Mouse (Mus musculus): ENCODE data around the gene Ctnnb1. TPM values are rescaled to one million over a fixed set of nuclear protein-coding genes. Genes with fewer than 3 reads are reported as not detected.
A peak's percentile ranks its signal among the peaks of the same experiment; 100 is the strongest.

Gene Ctnnb1
- polyA plus RNA-seq, 1 experiment from 2014 or later: 470 TPM

DNA sequence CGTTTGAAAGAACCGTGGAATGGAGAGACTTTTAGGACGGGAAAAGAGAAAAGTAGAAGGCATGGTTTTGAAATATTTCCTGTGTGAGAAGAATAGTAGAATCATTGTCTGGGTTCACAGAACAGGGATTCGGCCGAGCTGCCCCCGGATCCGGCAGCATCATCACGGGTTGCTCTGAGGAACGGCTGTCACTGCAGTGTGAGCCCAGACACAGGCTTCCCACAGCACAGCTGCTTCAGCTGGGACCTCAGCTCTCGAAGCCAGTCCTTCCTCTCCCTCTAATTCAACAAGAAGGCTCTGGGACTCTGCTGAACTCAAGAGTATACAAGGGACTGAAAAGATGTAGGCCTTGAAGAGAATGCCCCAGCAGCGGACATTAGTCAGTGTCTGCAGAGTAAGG lies 69.7 kb downstream of the Ctnnb1 start:
- no peak for DNase-seq (ENCODE audit: low spot score)
- ATAC-seq (replicated peaks; ENCODE audit: low FRiP score, low read depth): no peak
- Histone ChIP-seq H3K36me3 (ENCODE audit: insufficient read depth, low read length) (no peaks in the 10 kb centered on the region), H3K4me2 (ENCODE audit: low read length) (no peak overlapping the region), H3K27ac (no peak overlapping the region), H3K4me1 (replicated peaks; ENCODE audit: insufficient read depth, low read length) (peaks cover 30% of the 10 kb centered on the region), H3K4me3 (replicated peaks; ENCODE audit: low read depth, low read length) (no peak overlapping the region), H3K9me3 (replicated peaks; ENCODE audit: low read length) (no peaks in the 10 kb centered on the region), H3K27me3 (ENCODE audit: insufficient read depth, low read length) (no peaks in the 10 kb centered on the region), H3K9ac (ENCODE audit: low read depth, low read length) (no peak overlapping the region)
- TF ChIP-seq CTCF (IDR thresholded peaks at IDR 0.05; ENCODE audit: low read depth): no peak
- WGBS: 53% methylated on average over 11 of the region's 11 CpGs

DNA sequence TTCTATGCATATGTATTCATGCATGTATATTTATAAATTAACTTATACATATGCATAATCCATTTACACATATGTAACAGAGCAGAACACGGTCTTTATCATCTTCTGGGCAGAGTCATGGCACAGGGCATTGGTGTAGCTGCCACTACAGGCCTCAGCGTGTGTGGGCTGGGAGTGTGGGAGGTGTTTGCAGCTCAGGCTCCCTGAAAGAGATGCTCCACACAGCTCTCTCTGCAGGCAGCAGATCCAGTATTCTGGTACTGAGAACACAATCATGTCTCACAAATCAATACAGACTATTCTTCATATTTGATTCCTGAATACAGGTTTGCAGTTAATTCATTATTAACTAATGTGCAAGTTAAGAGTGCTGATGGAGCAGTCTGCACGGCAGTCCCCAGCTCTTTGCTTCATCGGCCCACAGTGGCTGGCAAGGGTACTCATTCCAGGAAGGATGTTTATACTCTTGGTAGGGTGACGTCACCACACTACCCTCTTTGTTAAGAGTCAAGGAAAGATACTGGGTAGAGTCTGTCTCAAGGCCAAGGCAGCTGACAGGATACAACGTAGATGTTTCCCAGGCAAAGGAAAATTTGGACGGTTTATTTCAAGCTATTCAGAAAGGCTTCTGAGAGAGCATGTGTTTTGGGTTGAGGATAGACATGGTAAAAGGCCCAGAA lies 71.8 kb downstream of the Ctnnb1 start:
- Histone ChIP-seq H3K27me3 (ENCODE audit: insufficient read depth, low read length) (no peaks in the 10 kb centered on the region), H3K4me3 (replicated peaks; ENCODE audit: low read depth, low read length) (no peak overlapping the region), H3K4me2 (ENCODE audit: low read length) (no peak overlapping the region), H3K36me3 (ENCODE audit: insufficient read depth, low read length) (no peaks in the 10 kb centered on the region), H3K27ac (peak overlapping the region; percentile 42; the same call in 1 of the 2 replicates), H3K9me3 (replicated peaks; ENCODE audit: low read length) (no peaks in the 10 kb centered on the region), H3K4me1 (replicated peaks; ENCODE audit: insufficient read depth, low read length) (peaks cover 17% of the 10 kb centered on the region), H3K9ac (ENCODE audit: low read depth, low read length) (no peak overlapping the region)
- DNase-seq (ENCODE audit: low spot score) (peak; percentile 48), ATAC-seq (replicated peaks; ENCODE audit: low FRiP score, low read depth) (peak; percentile 77)
- TF ChIP-seq CTCF (IDR thresholded peaks at IDR 0.05; ENCODE audit: low read depth): no peak
- WGBS: 54% methylated on average over 7 of the region's 7 CpGs

- H3K4me2 ChIP-seq (ENCODE audit: low read length): no peak overlapping the region
- H3K9ac ChIP-seq (ENCODE audit: low read depth, low read length): 0 out of 2 replicates have a peak overlapping the region, but pooled peaks have one; percentile 5
- peaks cover 17% of the 10 kb centered on the region for H3K4me1 ChIP-seq (replicated peaks; ENCODE audit: insufficient read depth, low read length)
- no peak overlapping the region for H3K4me3 ChIP-seq (replicated peaks; ENCODE audit: low read depth, low read length)
- ATAC-seq (replicated peaks; ENCODE audit: low FRiP score, low read depth) (no peak), DNase-seq (ENCODE audit: low spot score) (peak; percentile 69)
- no peaks in the 10 kb centered on the region for H3K9me3 ChIP-seq (replicated peaks; ENCODE audit: low read length)
- H3K27ac ChIP-seq: no peak overlapping the region; the same call in 1 of the 2 replicates
- no peaks in the 10 kb centered on the region for H3K27me3 ChIP-seq (ENCODE audit: insufficient read depth, low read length)
- no peak for TF ChIP-seq CTCF (IDR thresholded peaks at IDR 0.05; ENCODE audit: low read depth)
- H3K36me3 ChIP-seq (ENCODE audit: insufficient read depth, low read length): no peaks in the 10 kb centered on the region
- WGBS: 51% methylated on average over 15 of the region's 15 CpGs
Observed at GRCm38 (mm10) chr9:121001681-121002540, 72.9 kb downstream of the Ctnnb1 start.

DNA sequence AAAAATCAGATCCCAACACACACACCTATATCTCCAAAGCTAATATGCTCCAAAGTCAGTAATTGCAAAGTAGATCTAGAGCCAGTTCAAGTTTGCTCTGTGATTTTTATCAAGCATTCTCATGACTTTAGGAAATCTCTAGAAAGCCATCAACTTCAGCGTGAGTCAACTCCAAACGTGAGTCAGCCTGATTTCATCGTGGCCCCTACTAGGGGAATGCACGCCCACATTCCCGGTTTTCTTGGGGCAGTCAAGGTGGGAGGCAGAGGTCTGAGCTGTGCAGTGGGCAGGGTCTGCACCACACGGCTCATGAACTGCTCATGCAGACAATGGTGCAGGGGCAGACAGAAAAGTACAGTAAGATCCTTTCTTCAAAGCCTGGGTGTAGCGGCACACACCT lies 76.9 kb downstream of the Ctnnb1 start:
- no peak for ATAC-seq (replicated peaks; ENCODE audit: low FRiP score, low read depth)
- Histone ChIP-seq H3K4me3 (replicated peaks; ENCODE audit: low read depth, low read length) (no peak overlapping the region), H3K9me3 (replicated peaks; ENCODE audit: low read length) (no peaks in the 10 kb centered on the region), H3K27me3 (ENCODE audit: insufficient read depth, low read length) (no peaks in the 10 kb centered on the region), H3K9ac (ENCODE audit: low read depth, low read length) (no peak overlapping the region), H3K4me2 (ENCODE audit: low read length) (no peak overlapping the region), H3K36me3 (ENCODE audit: insufficient read depth, low read length) (no peaks in the 10 kb centered on the region), H3K27ac (no peak overlapping the region), H3K4me1 (replicated peaks; ENCODE audit: insufficient read depth, low read length) (peaks cover 9% of the 10 kb centered on the region)
- no peak for DNase-seq (ENCODE audit: low spot score)
- TF ChIP-seq CTCF (IDR thresholded peaks at IDR 0.05; ENCODE audit: low read depth): no peak
- 59% methylated on average over 7 of the region's 7 CpGs for WGBS

Small RNA genes within 50 kb of the gene (microRNA-seq; reads per million reads assigned to microRNA genes)
- gene Mir7090: not detected
